Mouse (Mus musculus) heart, postnatal 10 days (tissue): ENCODE data around the gene Cyp4f14. TPM values are rescaled to one million over a fixed set of nuclear protein-coding genes. Genes with fewer than 3 reads are reported as not detected.

Experiments used
- DNase-seq, 2 experiments: peaks; one replicate each; pipeline ENCODE4 v3.0.0; 2021
- intact Hi-C: fragments of 180-260 bp; cut with DNase I; formaldehyde crosslinking; loops from one replicate; pipeline ENCODE4 v1.15.1; 2025
- total RNA-seq, 2 experiments: library from RNA; stranded (reverse); gene quantifications; 2 replicates each; pipeline ENCODE4 v1.2.3; 2021

Gene Cyp4f14
- total RNA-seq: not detected

DNA sequence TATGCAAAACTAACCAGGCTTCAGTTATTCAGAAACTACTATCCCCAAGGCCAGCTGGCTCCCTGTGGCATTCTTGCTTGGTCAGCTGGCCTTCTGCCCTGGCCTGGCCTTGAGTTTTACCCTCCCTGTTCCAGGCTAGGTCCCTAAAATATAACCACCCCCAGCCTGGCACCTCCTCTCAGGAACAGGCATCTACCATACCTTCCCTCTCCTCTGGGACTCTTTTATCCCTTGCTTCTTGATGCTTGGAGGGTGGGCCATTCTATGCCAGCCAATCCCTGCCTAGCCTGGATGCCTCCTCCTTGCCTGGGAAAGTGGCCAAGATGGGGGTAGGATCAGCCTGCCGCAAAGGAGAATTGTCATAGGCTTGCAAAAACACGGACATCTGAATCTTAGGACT lies at the start of gene Cyp4f14:
TSS of gene Cyp4f14 (minus strand) at position 212 of the 400 bp plus-strand sequence.
- intact Hi-C loops: no loop called here
- DNase-seq: peak; percentile 17 to 47

DNA sequence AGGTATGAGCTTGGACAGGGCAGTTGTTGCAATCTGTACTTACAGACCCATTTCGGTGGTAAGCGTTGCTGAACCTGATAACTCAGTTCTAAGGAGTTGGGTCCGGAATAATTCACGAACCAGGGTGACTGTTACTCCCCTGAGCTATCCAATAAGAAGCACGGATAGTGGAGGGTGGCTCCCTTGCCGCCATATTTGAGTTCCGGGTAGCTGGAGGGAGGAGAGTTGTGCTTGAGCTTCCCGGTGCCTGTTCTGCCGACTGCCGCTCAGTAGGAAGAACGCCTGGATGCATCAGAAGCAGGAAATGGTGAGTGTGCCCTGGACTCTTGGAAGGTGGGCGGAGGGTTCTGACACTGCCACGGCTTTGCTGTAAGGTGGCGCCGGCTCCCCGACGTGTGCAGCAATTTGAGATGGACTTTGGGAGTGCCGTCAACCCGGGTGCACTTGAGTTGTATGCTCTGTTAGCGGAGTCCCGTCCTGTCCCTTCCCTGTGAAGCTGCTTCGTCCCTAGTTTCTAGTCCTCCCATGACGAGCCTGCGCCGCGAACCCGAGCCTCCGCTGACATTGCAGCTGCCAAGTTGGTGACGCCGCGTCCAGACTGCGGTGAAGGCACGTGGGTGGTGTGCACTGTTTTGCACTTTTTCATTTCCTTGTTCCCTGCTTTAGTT lies 48.6 kb upstream of the Cyp4f14 start, which contains the start of gene Zfp472:
TSS of gene Zfp472 (plus strand) at position 192 of the 668 bp plus-strand sequence.
- DNase-seq: peak; percentile 95 to 96
- intact Hi-C loops: loop anchor here (5.0 kb wide), 1 partner anchor 183 kb away; no protein-coding TSS in a partner anchor

DNA sequence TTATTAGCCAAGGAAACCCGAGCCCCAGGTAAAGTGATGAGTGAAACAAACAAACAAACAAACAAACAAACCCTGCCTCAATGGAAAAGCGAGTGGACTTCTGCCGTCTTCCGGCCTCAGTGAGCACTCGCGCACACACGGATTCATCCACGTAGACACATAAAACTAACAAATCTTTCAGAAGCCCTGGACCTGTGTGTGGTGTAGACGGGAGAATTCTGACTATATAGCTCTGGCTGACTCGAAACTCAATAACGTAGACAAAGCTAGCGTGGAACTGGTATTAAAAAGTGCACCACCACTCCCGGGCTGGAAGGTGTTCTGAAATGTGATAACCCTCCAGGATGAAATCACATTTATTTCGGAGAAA lies 48.1 kb upstream of the Cyp4f14 start:
- intact Hi-C loops: loop anchor here (5.0 kb wide), 1 partner anchor 183 kb away; no protein-coding TSS in a partner anchor
- DNase-seq: no peak

DNA sequence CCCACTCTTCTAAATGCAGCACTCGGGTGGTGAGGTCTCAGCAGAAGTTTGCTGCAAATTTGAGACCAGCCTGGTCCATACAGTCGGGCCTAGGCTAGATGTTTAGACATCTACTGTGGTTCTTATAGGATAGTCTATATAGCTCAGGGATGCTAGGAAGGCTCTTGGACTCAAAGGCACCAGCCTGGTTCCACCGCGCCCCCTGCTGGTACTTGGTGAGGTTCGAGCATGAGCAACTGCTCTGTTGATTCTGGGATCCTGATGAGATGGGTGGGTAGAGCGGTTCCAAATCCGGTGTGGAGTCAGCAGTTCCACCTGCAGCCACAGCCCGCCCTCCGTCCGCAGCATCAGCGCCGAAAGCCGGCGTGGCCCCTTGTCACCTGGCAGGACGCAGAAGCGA lies 34.3 kb upstream of the Cyp4f14 start:
- DNase-seq: peak; percentile 82 to 91
- intact Hi-C loops: loop anchor here (1.0 to 5.0 kb wide), 3 partner anchors 47 to 314 kb away; partner anchors contain the start of gene Zfp871

DNA sequence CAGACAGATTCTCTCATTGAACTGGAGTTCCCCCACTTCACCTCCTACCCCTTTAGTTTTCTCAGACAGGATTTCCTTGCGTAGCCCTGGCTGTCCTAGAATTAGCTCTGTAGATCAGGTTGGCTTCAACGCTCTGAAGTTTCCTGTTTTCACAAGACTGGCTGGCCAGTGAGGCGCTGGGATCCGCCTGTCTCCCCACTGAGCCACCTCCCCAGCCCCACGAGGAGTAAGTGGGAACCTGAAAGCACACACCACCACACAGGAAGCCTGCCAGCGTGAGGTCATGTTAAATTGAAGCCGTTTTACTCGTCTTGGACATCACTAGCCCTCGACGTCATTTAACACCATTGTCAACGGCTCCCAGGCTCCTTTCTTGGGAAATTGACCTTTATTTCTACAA lies 33.9 kb upstream of the Cyp4f14 start:
- no peak for DNase-seq
- intact Hi-C loops: loop anchor here (1.0 to 5.0 kb wide), 3 partner anchors 47 to 314 kb away; partner anchors contain the start of gene Zfp871

DNA sequence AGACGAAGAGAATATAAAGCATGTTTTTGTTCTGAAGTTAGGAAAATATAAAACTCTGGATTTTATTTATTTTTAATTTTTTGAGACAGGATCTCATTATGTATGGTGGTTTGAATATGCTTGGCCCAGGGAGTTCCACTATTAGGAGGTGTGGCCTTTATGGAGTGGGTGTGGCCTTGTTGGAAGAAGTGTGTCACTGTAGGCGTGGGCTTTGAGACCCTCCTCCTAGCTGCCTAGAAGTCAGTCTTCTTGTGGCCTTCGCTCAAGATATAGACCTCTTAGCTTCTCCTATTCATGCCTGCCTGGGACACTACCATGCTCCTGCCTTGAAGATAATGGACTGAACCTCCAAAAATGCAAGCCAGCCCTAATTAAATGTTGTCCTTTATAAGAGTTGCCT lies 33.0 kb upstream of the Cyp4f14 start:
- intact Hi-C loops: loop anchor here (5.0 kb wide), 2 partner anchors 163 to 313 kb away; partner anchors contain the start of gene Zfp871
- no peak for DNase-seq

DNA sequence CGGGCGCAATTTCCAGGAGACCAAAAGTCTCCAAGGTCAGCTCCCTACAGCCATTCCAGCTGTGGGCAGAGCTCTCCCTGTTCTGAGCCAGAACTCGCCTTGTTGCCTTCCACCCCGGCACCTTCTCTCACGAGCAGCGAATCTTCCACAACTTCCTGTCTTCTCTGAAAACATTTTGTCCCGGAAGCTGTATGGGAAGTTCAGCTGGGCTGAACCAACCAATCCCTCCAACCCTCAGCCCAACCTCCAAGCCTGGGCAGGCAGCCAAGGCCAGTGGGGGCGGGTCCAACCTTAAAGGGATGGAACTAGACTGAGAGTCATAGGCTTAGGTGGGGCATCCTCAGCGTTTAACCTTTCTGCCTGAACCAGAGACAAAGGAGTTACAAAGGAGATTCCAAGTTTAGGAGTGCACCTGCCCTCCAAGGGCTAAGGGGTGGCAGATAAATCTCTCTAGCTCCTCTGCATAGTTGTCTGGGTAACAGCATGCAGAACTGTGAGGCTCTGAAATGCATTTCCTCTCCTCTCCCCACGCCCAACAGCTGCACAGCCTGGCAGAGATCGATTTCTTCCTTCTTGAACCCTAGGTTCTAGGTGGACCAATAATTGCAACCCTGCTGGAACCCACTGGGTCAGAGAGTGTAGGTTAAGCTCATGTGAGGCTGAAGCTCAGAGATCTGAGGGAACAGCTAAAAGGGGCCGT lies 30.2 kb upstream of the Cyp4f14 start, which contains the start of gene Cyp4f13:
TSS of gene Cyp4f13 (minus strand) at position 188 of the 700 bp plus-strand sequence.
- DNase-seq: peak; percentile 99 to 100
- intact Hi-C loops: no loop called here

DNA sequence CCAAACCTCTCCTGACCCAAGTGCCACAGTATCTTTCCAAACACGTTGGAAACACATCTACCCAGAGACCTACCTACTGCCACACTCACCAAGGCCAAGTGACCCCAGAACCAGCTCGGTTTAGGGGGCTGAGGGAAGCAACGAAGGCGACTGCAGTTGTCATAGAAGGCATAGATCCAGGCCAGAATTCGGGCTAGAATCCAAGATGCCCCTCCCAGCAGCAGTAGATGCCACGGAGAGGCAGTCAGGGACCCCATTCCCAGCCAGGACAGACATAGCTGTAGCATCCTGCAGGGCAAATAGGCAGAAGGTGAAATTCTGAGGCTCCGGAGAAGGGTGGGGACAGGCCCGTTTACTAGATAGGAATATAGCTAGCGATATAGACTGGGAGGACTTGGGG lies 29.6 kb upstream of the Cyp4f14 start:
- no peak for DNase-seq
- intact Hi-C loops: no loop called here

DNA sequence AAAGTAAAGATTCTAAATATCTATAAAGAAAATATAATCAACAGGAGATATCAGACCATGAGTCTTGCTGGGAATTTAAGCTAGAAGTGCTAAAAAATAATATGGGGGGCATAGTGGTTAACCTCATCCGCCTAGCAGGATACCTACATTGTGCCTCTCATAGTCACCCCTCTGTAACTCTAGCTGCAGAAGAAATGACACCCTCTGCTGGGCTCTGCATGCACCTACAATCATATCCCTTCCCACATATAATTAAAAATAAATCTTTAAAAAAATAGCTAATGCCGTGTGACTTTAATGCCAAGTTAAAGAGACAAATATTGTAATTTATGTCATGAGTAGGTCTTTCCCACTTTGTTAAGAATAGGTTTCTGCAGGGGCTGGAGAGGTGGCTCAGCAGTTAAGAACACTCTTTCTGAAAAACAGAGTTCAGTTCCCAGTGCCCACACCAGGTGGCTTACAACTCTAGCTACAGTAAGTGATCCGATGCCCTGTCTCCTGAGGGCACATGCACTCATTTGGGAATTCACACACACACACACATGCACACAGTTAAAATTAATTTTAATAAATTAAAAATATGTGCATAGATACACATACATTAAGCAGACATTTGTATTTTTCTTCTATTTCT lies 27.4 kb upstream of the Cyp4f14 start:
- intact Hi-C loops: no loop called here
- no peak for DNase-seq

DNA sequence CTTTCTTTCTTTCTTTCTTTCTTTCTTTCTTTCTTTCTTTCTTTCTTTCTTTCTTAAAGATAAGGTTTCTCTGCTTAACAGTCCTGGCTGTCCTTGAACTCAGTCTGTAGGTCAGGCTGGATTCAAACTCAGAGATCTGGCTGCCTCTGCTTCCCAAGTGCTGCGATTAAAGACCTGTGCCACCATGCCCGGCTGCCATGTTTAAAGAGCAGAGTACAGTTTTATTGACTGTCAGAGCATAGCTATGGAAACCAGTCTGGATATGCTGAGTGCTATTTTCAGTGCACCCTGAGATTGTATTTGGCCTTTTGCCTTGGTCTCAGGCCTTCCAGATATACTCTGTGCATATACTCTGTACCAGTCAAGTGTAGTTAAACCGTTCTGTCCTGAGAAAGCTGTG lies 26.5 kb upstream of the Cyp4f14 start:
- intact Hi-C loops: no loop called here
- DNase-seq: peak; percentile 18 to 28

DNA sequence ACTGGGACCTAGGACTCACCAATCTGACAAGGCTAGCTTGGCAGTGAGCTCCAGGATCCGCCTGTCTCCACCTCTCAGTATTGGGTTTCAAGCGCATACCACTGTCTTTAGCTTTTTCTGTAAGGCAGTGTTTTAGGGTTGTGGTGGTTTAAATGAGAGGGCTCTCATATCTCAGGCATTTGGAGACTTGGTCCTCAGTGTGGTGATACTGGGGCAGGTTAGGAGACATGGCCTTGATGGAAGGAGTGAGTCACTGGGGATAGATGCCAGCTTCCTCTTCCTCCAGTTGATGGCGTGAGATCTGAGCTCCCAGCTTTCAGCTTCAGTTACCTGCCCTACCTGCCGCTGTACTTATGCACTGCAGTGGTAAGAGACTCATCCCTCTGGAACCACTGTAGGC lies 22.7 kb upstream of the Cyp4f14 start:
- DNase-seq: no peak
- intact Hi-C loops: no loop called here

DNA sequence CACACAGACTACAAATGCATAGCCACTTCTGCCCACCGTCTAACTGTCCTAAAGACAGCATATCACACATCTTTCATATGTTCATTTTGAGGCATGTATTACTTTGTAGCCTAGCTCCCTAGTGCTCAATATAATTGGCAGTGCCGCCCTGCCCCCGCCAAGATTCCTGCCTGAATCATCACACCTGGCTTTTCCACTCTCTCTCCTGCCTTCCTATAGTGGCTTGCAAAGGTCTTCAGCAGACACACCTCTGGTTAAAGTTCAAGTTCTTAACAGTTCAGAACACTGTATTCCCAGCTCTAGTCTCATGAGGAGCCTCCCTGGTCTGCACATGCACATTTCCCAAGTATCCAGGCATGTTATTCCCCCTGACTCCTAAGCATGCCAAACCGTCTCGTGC lies 10.7 kb upstream of the Cyp4f14 start:
- intact Hi-C loops: no loop called here
- no peak for DNase-seq

DNA sequence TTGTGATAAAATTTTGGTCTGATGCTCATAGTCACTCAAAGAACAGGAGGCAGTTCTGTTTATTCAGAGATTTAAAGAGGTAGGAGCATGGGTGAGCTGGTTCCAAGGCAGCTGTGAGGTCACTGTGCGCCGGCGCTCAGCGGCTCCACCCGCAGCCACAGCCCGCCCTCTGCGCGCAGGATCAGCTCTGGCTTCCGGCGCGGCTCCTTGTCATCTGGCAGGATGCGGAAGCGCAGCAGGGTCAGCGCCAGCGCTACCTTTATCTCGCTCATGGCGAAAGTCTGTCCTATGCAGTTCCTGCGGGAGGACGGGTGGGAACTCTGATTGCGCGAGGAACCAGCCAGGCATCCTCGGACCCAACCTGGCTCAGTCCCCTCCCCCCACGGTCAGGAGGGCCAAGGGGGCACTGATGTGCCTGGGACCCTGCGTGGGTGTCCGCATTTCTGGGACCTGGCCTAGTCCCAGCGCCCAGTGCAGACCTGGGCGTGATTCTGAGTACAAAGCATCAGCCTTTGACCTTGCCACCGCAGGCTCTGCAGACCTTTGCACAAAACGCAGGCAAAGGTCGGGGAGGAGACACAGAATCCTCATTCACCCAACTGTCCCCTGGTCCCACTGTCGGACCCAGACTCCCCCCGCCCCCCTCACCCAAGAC lies 7.6 kb upstream of the Cyp4f14 start:
- intact Hi-C loops: no loop called here
- peak; percentile 80 to 86 for DNase-seq

DNA sequence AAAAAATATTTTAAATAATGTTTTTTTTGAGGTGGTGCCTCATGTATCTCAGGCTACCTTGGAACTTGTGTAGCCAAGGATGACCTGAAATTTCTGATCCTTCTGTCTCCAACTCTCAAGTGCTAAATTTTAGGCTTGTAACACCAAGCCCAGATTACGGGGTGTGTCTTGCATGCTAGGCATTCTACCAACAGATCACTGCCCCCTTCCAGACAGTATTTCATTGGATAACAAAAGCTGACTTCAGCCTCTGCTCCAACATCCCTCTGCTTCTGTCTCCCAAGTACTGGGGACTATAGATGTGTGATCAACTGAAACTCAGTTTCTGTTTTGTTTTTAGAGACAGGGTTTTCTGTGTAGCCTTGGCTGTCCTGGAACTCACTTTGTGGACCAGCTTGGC lies 6.5 kb upstream of the Cyp4f14 start:
- intact Hi-C loops: no loop called here

DNA sequence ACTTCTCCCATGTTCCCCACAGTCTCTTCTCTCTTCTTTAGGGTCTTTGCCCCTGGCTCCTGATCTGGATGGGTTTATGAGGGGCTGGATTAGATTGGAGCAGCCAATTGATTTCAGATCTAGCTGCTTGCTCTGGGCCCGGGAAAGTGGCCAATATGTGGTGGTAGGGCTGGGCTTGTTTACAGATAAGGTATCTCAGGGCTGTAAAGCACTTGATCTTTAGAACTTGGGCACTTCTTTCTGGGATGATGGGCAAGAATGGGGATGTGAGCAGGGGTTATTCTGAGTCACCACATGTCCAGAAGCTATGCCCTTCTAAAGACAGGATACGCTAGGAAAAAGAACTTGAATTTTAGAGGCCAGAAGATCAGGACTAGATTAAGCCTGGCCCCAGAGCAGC lies 2.0 kb upstream of the Cyp4f14 start:
- DNase-seq: no peak
- intact Hi-C loops: no loop called here

More for the DNA sequence above, 6.5 kb upstream of the Cyp4f14 start:
- no peak for DNase-seq

DNA sequence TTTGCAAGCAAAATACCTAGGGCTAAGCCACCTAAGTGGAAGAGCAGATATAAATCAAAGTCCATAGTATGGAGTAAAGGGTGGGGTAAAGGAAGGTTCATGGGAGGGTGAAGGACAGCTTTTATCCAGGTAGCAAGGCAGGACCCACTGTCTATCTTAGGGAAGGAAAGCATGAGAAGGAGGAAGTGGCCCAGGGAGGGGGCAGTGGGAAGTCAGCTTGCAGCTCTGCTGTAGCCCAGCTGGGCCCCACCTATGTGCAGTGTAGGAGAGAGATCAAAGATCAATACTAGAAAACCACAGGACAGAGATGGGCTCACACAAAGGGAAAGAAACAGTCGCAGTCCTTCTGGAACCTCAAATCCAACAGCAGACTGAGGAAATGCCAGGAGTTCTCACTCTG lies 1.1 kb downstream of the Cyp4f14 start:
- intact Hi-C loops: no loop called here
- DNase-seq: no peak

DNA sequence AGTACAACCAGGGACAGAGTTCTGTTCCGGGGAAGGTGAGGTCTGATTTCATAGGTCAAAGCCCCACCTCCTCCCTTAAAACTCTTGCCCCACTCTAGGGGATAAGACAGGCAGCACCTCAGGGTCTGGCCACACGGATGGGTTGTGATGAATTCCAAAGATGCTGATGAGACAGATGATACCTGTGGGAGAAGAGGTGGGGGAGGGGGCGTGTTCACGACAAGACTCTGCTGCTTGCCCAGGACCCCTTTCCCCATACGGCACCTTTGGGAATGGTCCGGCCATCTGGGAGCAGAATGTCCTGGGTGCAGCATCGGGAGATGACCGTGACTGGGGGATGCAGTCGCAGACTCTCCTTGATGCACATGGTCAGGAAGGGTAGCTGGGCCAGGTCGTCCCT lies 11.0 kb downstream of the Cyp4f14 start:
- DNase-seq: no peak
- intact Hi-C loops: no loop called here

DNA sequence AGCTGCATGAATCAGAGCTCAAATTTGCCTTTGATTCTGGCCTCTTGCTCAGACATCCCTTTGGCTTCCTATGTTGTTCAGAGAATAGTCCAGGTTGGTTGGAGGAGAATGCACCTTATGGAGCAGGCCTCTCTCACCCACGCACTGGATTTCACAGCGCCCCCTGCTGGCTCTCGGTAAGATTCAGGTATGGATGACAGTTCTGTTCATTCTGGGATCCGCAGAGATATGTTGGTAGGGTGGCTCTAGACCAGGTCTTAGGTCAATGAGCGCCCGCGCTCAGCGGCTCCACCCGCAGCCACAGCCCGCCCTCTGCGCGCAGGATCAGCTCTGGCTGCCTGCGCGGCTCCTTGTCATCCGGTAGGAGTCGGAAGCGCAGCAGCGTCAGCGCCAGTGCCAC lies 11.9 kb downstream of the Cyp4f14 start:
- intact Hi-C loops: no loop called here
- peak; percentile 20 to 56 for DNase-seq

DNA sequence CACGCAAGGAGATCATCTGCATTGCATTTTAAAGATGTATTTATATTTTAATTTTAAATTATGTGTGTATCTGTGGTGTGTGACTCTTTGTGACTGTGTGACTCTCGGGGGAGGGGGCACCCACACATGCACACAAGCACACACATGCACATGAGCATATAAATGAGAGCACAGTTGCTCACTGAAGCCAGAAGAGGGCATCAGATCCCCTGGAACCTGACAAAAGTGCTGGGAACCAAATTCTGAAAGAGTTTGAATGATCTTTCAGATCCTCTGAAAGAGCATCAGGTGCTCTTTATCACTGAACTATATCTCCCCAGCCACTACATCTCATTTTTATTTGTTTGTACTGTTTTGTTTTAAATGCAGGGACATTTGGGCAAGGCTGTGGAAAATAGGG lies 12.7 kb downstream of the Cyp4f14 start:
- intact Hi-C loops: loop anchor here (1.0 kb wide), 1 partner anchor 47 kb away; no protein-coding TSS in a partner anchor
- peak in 1 of 2 experiments; percentile 10 for DNase-seq

DNA sequence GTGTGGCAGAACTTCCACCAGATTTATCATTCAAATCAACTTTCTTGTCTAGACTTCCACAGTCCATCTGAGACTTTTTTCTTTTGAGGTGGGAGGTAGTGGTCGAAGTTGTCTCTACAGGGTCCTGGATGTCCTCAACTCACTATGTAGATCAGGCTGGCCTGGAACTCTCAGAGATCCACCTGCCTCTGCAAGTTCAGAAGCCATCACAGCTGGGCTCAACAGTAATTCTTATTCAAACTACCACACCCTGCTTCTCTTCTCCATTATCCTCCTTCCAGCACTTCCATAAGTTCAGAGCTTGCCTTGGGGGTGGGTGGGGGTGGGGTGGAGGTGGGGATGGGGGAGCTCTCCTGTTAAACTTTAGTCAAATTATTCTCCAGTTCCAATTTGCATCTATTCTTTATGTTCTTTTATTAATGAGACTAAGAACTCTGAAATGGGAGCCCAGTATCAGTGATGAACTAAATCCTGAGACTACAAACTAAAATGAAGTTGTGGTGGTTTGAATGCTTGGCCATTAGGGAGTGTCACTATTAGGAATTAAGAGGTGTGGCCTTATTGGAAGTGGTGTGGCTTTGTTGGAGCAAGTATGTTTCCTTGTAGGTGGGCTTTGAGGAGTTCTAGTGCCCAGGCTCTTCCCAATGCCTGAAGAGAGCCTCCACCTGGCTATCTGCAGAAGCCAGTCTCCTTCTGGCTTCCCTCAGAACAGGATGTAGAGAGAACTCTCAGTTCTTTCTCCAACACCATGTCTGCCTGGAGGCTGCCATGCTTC lies 15.2 kb downstream of the Cyp4f14 start:
- DNase-seq: no peak
- intact Hi-C loops: no loop called here
